Mouse (Mus musculus) thymus, adult 2 months (tissue): Measurements from ENCODE around the gene Madd.

Experiments used
- CTCF ChIP-seq: fragments of 200-500 bp; IDR thresholded peaks from 2 replicates; pipeline ENCODE4 v1.5.1; 2012; ENCODE audit warnings: mild to moderate bottlenecking, control low read depth, low read length, moderate library complexity, borderline replicate concordance; ENCODE audit not compliant: control insufficient read depth, poor library complexity, insufficient read depth; ENCODE audit errors: extremely low read depth
- POLR2A ChIP-seq: fragments of 200-500 bp; IDR thresholded peaks from 2 replicates; pipeline ENCODE4 v1.6.1; 2012; ENCODE audit warnings: mild to moderate bottlenecking, low read length, control low read depth, moderate library complexity; ENCODE audit not compliant: control insufficient read depth, poor library complexity, insufficient read depth; ENCODE audit errors: extremely low read depth

- TF ChIP-seq CTCF: no peak
- no peak for TF ChIP-seq POLR2A
These were observed 96.2 kb downstream of the Madd start for GRCm38 (mm10) chr2:91087453-91087852.
